Mouse (Mus musculus) neural tube, embryonic 14.5 days (tissue): ENCODE measurements around the gene Hmgcr. TPM values are rescaled to one million over a fixed set of nuclear protein-coding genes. Genes with fewer than 3 reads are reported as not detected.
"Not testable (repeated sequence)": the region's sequence is repeated elsewhere in the genome, so short reads cannot be mapped to it uniquely, and the experiment has no call there.

ENCODE experiments used
- ATAC-seq: fragments of 200-750 bp; cut with Nextera tagmentation; 2 replicates; pipeline ENCODE4 v1.8.0; 2017; ENCODE audit warnings: low read depth, mild to moderate bottlenecking, moderate TSS enrichment, moderate library complexity
- H3K27ac ChIP-seq: fragments of 300-500 bp; sonication (generic); 2 replicates; pipeline ENCODE4 v1.5.1; 2014; ENCODE audit warnings: low read depth, mild to moderate bottlenecking, control low read depth, low read length, moderate library complexity, mixed read lengths
- H3K27me3 ChIP-seq: fragments of 300-500 bp; sonication (generic); 2 replicates; pipeline ENCODE4 v1.6.1; 2014; ENCODE audit warnings: low read length; ENCODE audit not compliant: control insufficient read depth, insufficient read depth
- H3K36me3 ChIP-seq: fragments of 300-500 bp; sonication (generic); 2 replicates; pipeline ENCODE4 v1.6.1; 2014; ENCODE audit warnings: low read length, mixed read lengths; ENCODE audit not compliant: control insufficient read depth, insufficient read depth
- H3K4me1 ChIP-seq: fragments of 300-500 bp; sonication (generic); 2 replicates; pipeline ENCODE4 v1.6.1; 2014; ENCODE audit warnings: low read length; ENCODE audit not compliant: control insufficient read depth, insufficient read depth
- H3K4me2 ChIP-seq: fragments of 300-500 bp; sonication (generic); 2 replicates; pipeline ENCODE4 v1.6.1; 2014; ENCODE audit warnings: mild to moderate bottlenecking, low read depth, low read length, control low read depth
- H3K4me3 ChIP-seq: fragments of 300-500 bp; sonication (generic); 2 replicates; pipeline ENCODE4 v1.5.1; 2014; ENCODE audit warnings: low read depth, low read length, control low read depth, mixed read lengths
- H3K9ac ChIP-seq: fragments of 300-500 bp; sonication (generic); replicated peaks from 2 replicates; pipeline ENCODE4 v1.6.1; 2014; ENCODE audit warnings: low read depth, mild to moderate bottlenecking, control low read depth, low read length, mixed read lengths
- H3K9me3 ChIP-seq: fragments of 300-500 bp; sonication (generic); 2 replicates; pipeline ENCODE4 v1.6.1; 2016; ENCODE audit warnings: low read length; ENCODE audit not compliant: control insufficient read depth
- WGBS: fragments of 180-500 bp; shearing (Covaris S2); extraction: QIAGEN DNeasy Blood & Tissue Kit; methylation state at CpG from one replicate; pipeline ENCODE4 v1.1.7; 2014; 5-methylcytosine and 5-hydroxymethylcytosine counted together
- polyA plus RNA-seq: library from polyadenylated mRNA; unstranded; fragments of >200 nt; fragmentation: Nextera tagmentation; extraction: Ambion mirVana; gene quantifications from 2 replicates; pipeline ENCODE4 v1.2.1, GENCODE M21; 2014

The Hmgcr gene
- polyA plus RNA-seq, 1 experiment from 2014 or later: 206 TPM

DNA sequence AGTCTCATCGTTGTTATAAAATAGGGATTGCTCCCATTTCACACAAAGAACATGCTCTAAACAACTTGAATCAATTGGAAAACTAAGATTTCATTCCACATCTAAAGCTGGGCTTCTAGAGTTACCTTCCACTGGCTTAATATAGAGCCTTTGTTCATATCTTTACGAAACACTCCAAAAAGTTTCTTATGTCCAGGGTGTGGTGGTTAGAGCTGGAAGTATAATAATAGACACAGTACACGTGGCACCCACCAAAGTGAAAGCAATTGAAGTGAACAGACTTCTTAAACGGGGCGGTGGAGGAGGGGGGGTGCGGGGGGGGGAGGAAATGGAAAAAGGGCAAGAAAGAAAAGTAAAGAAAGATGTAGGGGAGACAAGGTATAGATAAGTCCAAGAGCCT is 1.5 kb upstream of the Hmgcr start:
- no peak overlapping the region for H3K4me3 ChIP-seq
- H3K27me3 ChIP-seq: no peaks in the 10 kb centered on the region
- no peak overlapping the region for H3K9ac ChIP-seq
- H3K36me3 ChIP-seq: no peaks in the 10 kb centered on the region
- H3K4me1 ChIP-seq: peaks cover 25% of the 10 kb centered on the region
- no peak for ATAC-seq
- no peak overlapping the region for H3K27ac ChIP-seq
- H3K4me2 ChIP-seq: no peak overlapping the region
- no peaks in the 10 kb centered on the region for H3K9me3 ChIP-seq
- WGBS: 87% methylated on average over 6 of the region's 6 CpGs

DNA sequence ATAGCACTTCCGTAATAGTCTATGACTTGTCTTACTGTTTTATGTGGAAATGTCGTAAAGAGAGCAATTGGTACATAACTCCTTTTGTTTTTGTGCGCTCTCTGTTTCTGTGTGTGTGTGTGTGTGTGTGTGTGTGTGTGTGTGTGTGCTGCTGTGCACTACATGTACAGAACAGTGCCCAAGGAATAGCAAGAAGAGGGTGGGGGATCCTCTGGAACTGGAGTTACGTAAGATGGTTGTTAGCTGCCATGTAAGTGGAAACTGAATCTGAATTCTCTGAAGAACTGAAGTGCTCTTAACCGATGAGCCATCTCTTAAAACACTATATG is 1.1 kb upstream of the Hmgcr start:
- Histone ChIP-seq H3K4me1 (peaks cover 29% of the 10 kb centered on the region), H3K27me3 (no peaks in the 10 kb centered on the region), H3K9ac (no peak overlapping the region), H3K4me3 (no peak overlapping the region), H3K4me2 (no peak overlapping the region), H3K36me3 (no peaks in the 10 kb centered on the region), H3K9me3 (no peaks in the 10 kb centered on the region), H3K27ac (peak overlapping the region; percentile 85; the same call in 1 of the 2 replicates)
- no peak for ATAC-seq
- 81% methylated on average over 5 of the region's 5 CpGs for WGBS

DNA sequence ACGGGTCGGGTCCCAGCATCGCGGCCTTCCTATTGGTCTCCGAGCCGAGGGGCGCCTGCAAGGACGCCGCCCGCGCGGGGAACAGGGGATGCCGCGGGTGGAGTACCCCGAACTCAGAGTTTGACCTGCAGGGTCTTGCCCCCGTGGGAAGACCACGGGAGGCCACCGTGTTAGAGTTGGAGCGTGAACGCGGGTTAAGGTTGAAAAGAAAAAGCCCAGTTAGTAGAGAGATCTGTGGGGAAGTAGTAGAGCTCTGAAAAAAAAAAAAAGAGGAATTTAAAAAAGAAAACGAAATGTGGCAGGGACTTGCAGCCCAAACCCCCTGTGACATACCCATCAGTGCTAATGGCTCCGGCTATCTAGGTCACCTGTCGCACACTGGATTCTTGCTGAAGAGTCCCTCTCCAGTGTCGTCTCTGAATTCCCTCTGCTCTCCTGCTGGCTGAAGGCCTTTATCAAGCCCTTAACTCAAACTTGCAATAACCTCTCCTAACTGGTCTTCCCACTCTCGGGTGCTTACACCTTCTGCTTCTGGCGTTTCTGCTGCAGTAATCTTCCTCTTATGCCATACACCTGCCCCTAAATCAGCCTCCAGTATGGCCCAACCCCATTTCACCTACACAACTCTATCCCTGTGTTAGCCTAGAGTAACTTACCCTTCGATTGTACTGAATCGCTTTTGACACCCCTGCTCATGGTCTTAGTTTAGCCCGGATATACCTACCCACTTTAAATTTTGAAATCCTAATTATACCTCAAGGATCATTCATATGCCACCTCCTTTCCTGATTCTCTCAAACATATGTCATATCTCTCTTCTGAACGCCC is 556 bp upstream of the Hmgcr start:
- Histone ChIP-seq H3K4me1 (peaks cover 31% of the 10 kb centered on the region), H3K27me3 (no peaks in the 10 kb centered on the region), H3K4me2 (peak overlapping the region; percentile 56), H3K9me3 (no peaks in the 10 kb centered on the region), H3K36me3 (no peaks in the 10 kb centered on the region), H3K9ac (peak overlapping the region; percentile 47), H3K4me3 (peak overlapping the region; percentile 100), H3K27ac (peak overlapping the region; percentile 85)
- 14% methylated on average over 31 of the region's 31 CpGs for WGBS
- ATAC-seq: no peak

DNA sequence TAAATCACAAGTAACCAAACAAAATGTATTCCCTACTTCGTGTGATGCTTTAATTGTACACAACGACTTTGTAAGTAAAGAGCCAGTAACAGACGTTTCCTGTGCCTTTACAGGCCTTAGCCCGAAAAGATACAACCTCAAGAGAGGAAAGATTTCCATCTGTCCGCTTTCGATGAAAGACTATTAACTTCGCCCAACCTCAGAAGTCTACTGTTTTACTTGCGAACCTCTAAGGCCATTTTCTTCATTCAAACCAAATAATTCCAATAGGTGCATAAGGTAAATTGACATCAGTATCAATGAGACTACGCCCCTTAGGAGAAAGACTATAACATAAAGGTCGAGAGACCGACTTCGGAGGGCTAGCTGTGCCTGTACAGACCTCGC is 724 bp downstream of the Hmgcr start:
- H3K4me2 ChIP-seq: peak overlapping the region; percentile 84
- 3% methylated on average over 13 of the region's 13 CpGs for WGBS
- peak overlapping the region; percentile 98 for H3K27ac ChIP-seq
- no peak for ATAC-seq
- peaks cover 10% of the 10 kb centered on the region; the same call in 1 of the 2 replicates for H3K36me3 ChIP-seq
- no peaks in the 10 kb centered on the region for H3K27me3 ChIP-seq
- peak overlapping the region; percentile 97 for H3K9ac ChIP-seq
- H3K4me3 ChIP-seq: peak overlapping the region; percentile 100
- no peaks in the 10 kb centered on the region for H3K9me3 ChIP-seq
- H3K4me1 ChIP-seq: peaks cover 31% of the 10 kb centered on the region

DNA sequence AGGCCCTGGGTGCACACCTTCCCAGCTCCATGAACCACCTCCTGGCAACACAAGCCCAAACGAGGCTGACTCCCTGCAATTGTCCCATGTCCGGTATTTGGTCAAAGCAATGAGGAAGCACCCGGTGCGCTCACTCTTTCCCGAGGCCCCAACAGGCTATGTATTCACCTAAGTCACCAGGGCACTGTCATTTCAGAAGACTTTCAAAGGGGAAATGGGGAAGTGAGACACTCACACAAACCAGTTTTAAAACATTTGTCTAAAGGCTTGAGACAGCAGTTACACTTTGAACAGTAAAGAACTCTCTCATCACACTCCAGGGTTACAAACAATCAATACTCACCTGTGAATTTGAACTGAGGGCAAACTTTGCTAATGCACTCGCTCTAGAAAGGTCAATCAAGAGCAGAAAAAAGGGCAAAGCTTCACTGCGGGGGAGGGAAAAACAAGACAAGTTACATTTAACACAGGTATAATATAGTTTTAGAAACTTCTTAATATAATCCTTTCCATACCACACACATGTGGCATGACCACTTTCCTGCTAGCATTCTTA is 6.2 kb downstream of the Hmgcr start:
- Histone ChIP-seq H3K27ac (no peak overlapping the region), H3K4me2 (no peak overlapping the region), H3K4me3 (no peak overlapping the region), H3K36me3 (peaks cover 55% of the 10 kb centered on the region), H3K9me3 (no peaks in the 10 kb centered on the region), H3K9ac (no peak overlapping the region), H3K27me3 (no peaks in the 10 kb centered on the region), H3K4me1 (peaks cover 25% of the 10 kb centered on the region)
- 92% methylated on average over 7 of the region's 7 CpGs for WGBS
- ATAC-seq: no peak

DNA sequence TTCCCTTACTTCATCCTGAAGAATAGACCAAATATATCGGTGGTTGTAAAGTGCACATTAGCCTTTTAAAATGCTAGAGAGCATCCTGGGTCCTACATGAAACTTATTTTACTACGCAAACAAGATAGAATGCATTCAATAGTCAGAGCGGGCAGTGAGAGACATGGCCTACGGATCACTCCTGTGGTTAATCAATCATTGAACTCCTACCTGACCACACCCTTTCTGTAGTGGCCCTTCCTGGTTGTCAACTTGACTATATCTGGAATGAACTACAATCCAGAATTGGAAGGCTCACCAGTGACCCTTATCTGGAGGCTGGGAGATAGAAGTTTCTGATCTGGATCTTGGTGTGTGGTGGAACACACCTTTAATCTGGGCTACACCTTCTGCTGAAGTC is 7.6 kb downstream of the Hmgcr start:
- H3K9ac ChIP-seq, H3K9me3 ChIP-seq, ATAC-seq, H3K27ac ChIP-seq, H3K4me3 ChIP-seq, H3K4me2 ChIP-seq, H3K27me3 ChIP-seq: not testable (repeated sequence)
- Histone ChIP-seq H3K4me1 (peaks cover 14% of the 10 kb centered on the region), H3K36me3 (peaks cover 68% of the 10 kb centered on the region)
- 98% methylated on average over 4 of the region's 4 CpGs for WGBS

DNA sequence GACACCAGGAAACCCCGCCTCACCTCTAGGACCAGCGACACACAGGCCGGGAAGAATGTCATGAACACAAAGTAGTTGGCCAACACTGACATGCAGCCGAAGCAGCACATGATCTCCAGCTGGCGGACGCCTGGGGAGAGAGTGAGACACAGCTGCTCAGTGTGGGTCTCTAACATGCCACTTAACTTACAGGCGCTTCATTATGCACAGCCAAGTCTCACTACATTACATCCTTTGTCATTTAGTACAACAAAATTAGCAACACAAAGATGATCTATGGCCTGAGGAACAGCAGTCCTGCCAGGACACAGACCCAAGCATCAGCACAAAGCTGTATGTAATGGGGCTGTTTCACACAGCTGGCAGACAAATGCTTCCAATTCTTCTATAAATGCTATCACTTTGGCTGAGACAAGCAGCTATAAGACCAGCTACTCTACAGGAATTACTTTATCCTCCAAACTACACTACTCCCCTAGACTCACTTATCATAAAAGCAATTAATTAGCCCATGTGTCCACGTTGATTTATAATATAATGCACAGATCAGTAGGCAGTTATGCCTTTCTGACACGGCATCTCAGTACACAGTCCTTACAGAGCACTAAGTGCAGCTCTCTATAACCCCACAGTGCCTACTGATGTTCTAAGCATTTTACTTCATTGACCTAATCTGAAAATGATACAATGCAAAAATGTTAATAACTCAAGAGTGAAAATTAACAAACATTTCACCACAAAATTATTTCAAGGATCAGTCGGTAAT is 10.5 kb downstream of the Hmgcr start:
- ATAC-seq: peak; percentile 68; the same call in 1 of the 2 replicates
- Histone ChIP-seq H3K36me3 (peaks cover 86% of the 10 kb centered on the region), H3K27me3 (no peaks in the 10 kb centered on the region), H3K4me1 (no peaks in the 10 kb centered on the region), H3K4me2 (no peak overlapping the region), H3K9ac (no peak overlapping the region), H3K27ac (no peak overlapping the region), H3K4me3 (no peak overlapping the region), H3K9me3 (no peaks in the 10 kb centered on the region)
- WGBS: 50% methylated on average over 10 of the region's 10 CpGs

DNA sequence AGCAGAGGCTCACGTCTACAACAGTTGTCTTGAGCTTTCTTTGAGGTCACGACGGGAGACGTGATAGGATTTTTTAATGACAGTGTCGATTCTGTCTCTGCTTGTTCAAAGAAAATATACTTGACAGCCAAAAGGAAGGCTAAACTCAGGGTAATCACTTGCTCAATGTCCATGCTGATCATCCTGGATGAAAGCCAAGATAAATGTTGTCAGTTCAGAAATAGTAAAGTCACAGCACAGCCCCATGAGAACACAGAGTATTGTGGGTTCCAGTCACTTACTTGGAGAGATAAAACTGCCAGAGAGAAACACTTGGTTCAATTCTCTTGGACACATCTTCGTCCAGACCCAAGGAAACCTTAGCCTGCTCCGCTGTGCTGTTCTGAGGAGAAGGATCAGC is 11.8 kb downstream of the Hmgcr start:
- H3K4me2 ChIP-seq: no peak overlapping the region
- WGBS: 85% methylated on average over 7 of the region's 7 CpGs
- no peak overlapping the region for H3K9ac ChIP-seq
- no peaks in the 10 kb centered on the region for H3K4me1 ChIP-seq
- H3K27ac ChIP-seq: no peak overlapping the region
- H3K36me3 ChIP-seq: peaks cover 86% of the 10 kb centered on the region
- ATAC-seq: no peak
- no peaks in the 10 kb centered on the region for H3K27me3 ChIP-seq
- H3K9me3 ChIP-seq: no peaks in the 10 kb centered on the region
- H3K4me3 ChIP-seq: no peak overlapping the region

DNA sequence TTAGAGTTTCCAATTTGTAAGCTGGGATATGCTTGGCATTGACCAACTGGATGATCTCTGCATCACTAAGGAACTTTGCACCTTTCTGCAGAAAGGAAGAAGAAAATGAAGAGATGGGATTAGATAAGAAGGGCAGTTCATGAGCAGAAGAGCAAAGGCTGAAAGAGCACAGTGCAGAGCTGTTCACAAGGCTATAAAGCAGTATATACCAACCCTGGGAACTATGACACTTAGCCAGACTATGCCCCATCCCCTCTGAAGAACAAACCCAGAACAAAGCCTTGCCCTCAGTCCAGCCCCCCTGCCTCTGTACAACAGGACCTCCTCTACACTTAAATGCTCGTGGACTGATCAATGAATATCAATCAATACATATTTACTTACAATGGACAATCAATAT is 14.1 kb downstream of the Hmgcr start:
- 86% methylated on average over 1 of the region's 1 CpGs for WGBS

More for the DNA sequence above, 14.1 kb downstream of the Hmgcr start:
- Histone ChIP-seq H3K4me1 (no peaks in the 10 kb centered on the region), H3K9me3 (no peaks in the 10 kb centered on the region), H3K27me3 (no peaks in the 10 kb centered on the region), H3K27ac (no peak overlapping the region), H3K36me3 (peaks cover 82% of the 10 kb centered on the region), H3K9ac (no peak overlapping the region), H3K4me3 (no peak overlapping the region), H3K4me2 (no peak overlapping the region)
- ATAC-seq: no peak
